Mouse (Mus musculus): ENCODE measurements around the gene Tenm4. TPM values are rescaled to one million over a fixed set of nuclear protein-coding genes. Genes with fewer than 3 reads are reported as not detected.
A peak's percentile ranks its signal among the peaks of the same experiment; 100 is the strongest.

The Tenm4 gene
- polyA plus RNA-seq, 1 experiment from 2014 or later = 42.7 TPM

- WGBS = 33% methylated on average over 5 of the region's 5 CpGs
- H3K4me2 ChIP-seq = no peak overlapping the region
Observed at GRCm38 (mm10) chr7:96555294-96555693, 384.2 kb downstream of the Tenm4 start.

DNA sequence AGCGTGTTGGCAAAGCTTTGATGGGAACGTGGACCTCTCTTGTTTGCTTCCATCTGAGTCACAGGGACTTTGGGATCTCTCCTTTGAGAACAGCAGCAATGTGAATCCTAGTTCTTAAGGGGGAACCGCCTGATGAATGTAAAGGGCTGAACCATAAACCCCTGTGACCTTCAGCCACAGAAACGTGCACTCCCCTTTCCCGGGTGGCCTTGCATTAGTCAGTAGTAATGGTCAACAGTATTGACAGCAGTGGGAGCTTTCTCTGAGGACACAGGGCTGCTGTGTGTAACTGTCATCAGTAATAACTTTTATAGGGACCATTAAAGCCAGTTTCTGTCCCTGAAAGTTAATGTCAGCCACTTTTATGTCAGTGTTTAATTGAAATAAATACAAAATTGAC, 385.7 kb downstream of the Tenm4 start:
- no peaks in the 10 kb centered on the region for H3K9me3 ChIP-seq (replicated peaks)
- no peak overlapping the region for H3K4me3 ChIP-seq (replicated peaks)
- 30% methylated on average over 5 of the region's 5 CpGs for WGBS
- H3K27me3 ChIP-seq = no peaks in the 10 kb centered on the region
- H3K4me1 ChIP-seq = peaks cover 50% of the 10 kb centered on the region
- no peaks in the 10 kb centered on the region for H3K36me3 ChIP-seq
- peak; percentile 41; the same call in 1 of the 2 replicates for ATAC-seq (replicated peaks; ENCODE audit: low FRiP score)
- H3K27ac ChIP-seq = no peak overlapping the region
- no peak overlapping the region for H3K9ac ChIP-seq
- H3K4me2 ChIP-seq = no peak overlapping the region

More at GRCm38 (mm10) chr7:96555294-96555693, 384.2 kb downstream of the Tenm4 start:
- H3K36me3 ChIP-seq = peaks cover 8% of the 10 kb centered on the region; the same call in 1 of the 2 replicates
- H3K9ac ChIP-seq = no peak overlapping the region
- no peaks in the 10 kb centered on the region for H3K27me3 ChIP-seq
- no peaks in the 10 kb centered on the region for H3K9me3 ChIP-seq (replicated peaks)
- peaks cover 47% of the 10 kb centered on the region for H3K4me1 ChIP-seq
- H3K4me3 ChIP-seq (replicated peaks) = no peak overlapping the region
- ATAC-seq (replicated peaks; ENCODE audit: low FRiP score) = no peak
- peak overlapping the region; percentile 10; the same call in 1 of the 2 replicates for H3K27ac ChIP-seq

GRCm38 (mm10) chr7:96562890-96563289, 391.8 kb downstream of the Tenm4 start:
- no peak overlapping the region for H3K4me2 ChIP-seq
- 31% methylated on average over 3 of the region's 3 CpGs for WGBS
- H3K36me3 ChIP-seq = no peaks in the 10 kb centered on the region

GRCm38 (mm10) chr7:96563329-96564065, 392.5 kb downstream of the Tenm4 start:
- peak; percentile 65 for ATAC-seq (replicated peaks; ENCODE audit: low FRiP score)
- H3K27me3 ChIP-seq = peaks cover 7% of the 10 kb centered on the region; the same call in 1 of the 2 replicates
- 38% methylated on average over 3 of the region's 3 CpGs for WGBS
- H3K4me1 ChIP-seq = peaks cover 39% of the 10 kb centered on the region
- H3K4me3 ChIP-seq (replicated peaks) = no peak overlapping the region
- H3K9ac ChIP-seq = no peak overlapping the region
- no peak overlapping the region for H3K4me2 ChIP-seq
- no peaks in the 10 kb centered on the region for H3K36me3 ChIP-seq
- H3K27ac ChIP-seq = no peak overlapping the region
- H3K9me3 ChIP-seq (replicated peaks) = no peaks in the 10 kb centered on the region

More at GRCm38 (mm10) chr7:96562890-96563289, 391.8 kb downstream of the Tenm4 start:
- peak; percentile 49 for ATAC-seq (replicated peaks; ENCODE audit: low FRiP score)
- Histone ChIP-seq H3K4me3 (replicated peaks) (no peak overlapping the region), H3K27me3 (peaks cover 5% of the 10 kb centered on the region; the same call in 1 of the 2 replicates), H3K9me3 (replicated peaks) (no peaks in the 10 kb centered on the region), H3K27ac (no peak overlapping the region), H3K9ac (no peak overlapping the region), H3K4me1 (peaks cover 39% of the 10 kb centered on the region)

GRCm38 (mm10) chr7:96565806-96566205, 394.8 kb downstream of the Tenm4 start:
- Histone ChIP-seq H3K4me1 (peaks cover 39% of the 10 kb centered on the region), H3K36me3 (no peaks in the 10 kb centered on the region), H3K27me3 (peaks cover 7% of the 10 kb centered on the region; the same call in 1 of the 2 replicates), H3K4me2 (no peak overlapping the region), H3K9me3 (replicated peaks) (no peaks in the 10 kb centered on the region), H3K4me3 (replicated peaks) (no peak overlapping the region), H3K27ac (no peak overlapping the region), H3K9ac (no peak overlapping the region)
- no peak for ATAC-seq (replicated peaks; ENCODE audit: low FRiP score)
- WGBS = 36% methylated on average over 4 of the region's 4 CpGs

GRCm38 (mm10) chr7:96566260-96566659, 395.2 kb downstream of the Tenm4 start:
- peaks cover 7% of the 10 kb centered on the region; the same call in 1 of the 2 replicates for H3K27me3 ChIP-seq
- no peaks in the 10 kb centered on the region for H3K9me3 ChIP-seq (replicated peaks)
- H3K4me2 ChIP-seq = no peak overlapping the region
- H3K4me3 ChIP-seq (replicated peaks) = no peak overlapping the region
- 74% methylated on average over 4 of the region's 4 CpGs for WGBS
- no peak overlapping the region for H3K27ac ChIP-seq
- no peak for ATAC-seq (replicated peaks; ENCODE audit: low FRiP score)
- H3K36me3 ChIP-seq = no peaks in the 10 kb centered on the region
- H3K9ac ChIP-seq = no peak overlapping the region
- peaks cover 43% of the 10 kb centered on the region for H3K4me1 ChIP-seq

DNA sequence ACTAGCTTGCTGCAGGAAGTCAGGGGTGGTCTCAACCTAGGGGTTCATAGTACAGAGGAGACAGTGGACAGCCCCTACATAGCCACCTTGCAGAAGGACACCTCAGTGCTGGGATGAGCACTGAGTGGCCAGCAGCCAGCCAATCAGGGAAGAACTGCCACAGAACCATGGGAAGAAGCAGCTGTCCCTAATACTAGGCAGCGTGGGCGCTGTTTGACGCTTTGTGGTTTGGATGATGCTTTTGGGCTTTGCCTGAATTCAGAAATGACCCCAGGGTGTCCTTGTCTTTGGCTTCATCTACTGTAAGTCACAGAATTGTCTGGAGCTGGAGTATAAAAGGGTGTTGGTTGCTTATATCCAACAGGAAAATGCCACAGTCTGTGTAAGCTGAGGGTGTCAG, 397.0 kb downstream of the Tenm4 start:
- H3K27me3 ChIP-seq = peaks cover 7% of the 10 kb centered on the region; the same call in 1 of the 2 replicates
- no peaks in the 10 kb centered on the region for H3K36me3 ChIP-seq
- no peak for ATAC-seq (replicated peaks; ENCODE audit: low FRiP score)
- H3K27ac ChIP-seq = no peak overlapping the region
- H3K4me2 ChIP-seq = no peak overlapping the region
- peaks cover 33% of the 10 kb centered on the region for H3K4me1 ChIP-seq
- no peaks in the 10 kb centered on the region for H3K9me3 ChIP-seq (replicated peaks)
- no peak overlapping the region for H3K9ac ChIP-seq
- 93% methylated on average over 3 of the region's 3 CpGs for WGBS
- H3K4me3 ChIP-seq (replicated peaks) = no peak overlapping the region

GRCm38 (mm10) chr7:96570965-96571364, 399.9 kb downstream of the Tenm4 start:
- Histone ChIP-seq H3K9ac (no peak overlapping the region), H3K4me1 (peaks cover 30% of the 10 kb centered on the region), H3K27me3 (peaks cover 7% of the 10 kb centered on the region; the same call in 1 of the 2 replicates), H3K4me2 (no peak overlapping the region), H3K36me3 (no peaks in the 10 kb centered on the region), H3K27ac (peak overlapping the region; percentile 41; the same call in 1 of the 2 replicates), H3K9me3 (replicated peaks) (no peaks in the 10 kb centered on the region), H3K4me3 (replicated peaks) (no peak overlapping the region)
- ATAC-seq (replicated peaks; ENCODE audit: low FRiP score) = peak; percentile 70

DNA sequence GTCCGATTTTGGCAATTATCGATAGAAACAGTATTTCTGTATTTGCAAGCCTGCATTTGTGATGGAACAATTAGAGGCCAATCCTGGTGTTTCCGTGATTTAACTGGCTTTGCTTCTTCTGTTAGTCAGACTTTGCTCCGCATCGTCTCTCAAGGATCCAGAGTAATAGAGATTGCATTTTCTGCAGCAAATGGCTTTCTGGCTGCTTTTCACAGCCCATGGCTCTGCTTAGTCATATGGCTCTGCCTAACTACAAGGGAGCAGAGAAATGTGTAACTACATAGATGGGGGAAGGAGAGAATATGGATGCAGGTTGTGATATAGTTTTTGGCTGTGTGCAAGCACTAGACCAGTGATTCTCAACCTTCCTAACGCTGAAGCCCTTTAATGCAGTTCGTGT, 401.9 kb downstream of the Tenm4 start:
- no peak for ATAC-seq (replicated peaks; ENCODE audit: low FRiP score)

DNA sequence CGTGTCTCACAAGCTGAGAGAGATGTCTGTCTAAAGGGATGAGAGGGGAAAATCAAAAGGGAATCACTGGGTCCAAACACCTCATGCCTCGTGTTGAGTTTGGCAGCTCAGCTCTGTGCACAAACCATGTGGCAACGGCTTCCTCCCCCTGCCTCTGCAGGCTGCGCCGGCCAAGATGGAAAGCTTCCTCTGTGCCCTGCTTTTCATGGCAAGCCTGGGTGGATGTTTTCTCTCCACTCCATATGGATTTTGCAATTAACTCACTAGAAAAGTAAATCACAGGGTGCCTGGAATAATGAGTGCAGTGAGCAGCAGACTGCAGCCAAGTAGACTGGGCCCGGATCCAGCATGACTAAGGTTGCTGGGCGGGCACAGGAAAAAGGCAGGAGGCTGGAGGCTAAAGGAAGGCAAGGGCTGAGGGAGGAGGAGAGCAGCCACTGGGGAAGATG, 404.2 kb downstream of the Tenm4 start:
- H3K4me2 ChIP-seq = no peak overlapping the region
- no peak; the same call in 1 of the 2 replicates for ATAC-seq (replicated peaks; ENCODE audit: low FRiP score)
- 21% methylated on average over 7 of the region's 7 CpGs for WGBS
- no peak overlapping the region for H3K9ac ChIP-seq
- H3K27ac ChIP-seq = peak overlapping the region; percentile 84
- peaks cover 25% of the 10 kb centered on the region for H3K4me1 ChIP-seq
- H3K9me3 ChIP-seq (replicated peaks) = no peaks in the 10 kb centered on the region
- H3K27me3 ChIP-seq = no peaks in the 10 kb centered on the region
- H3K4me3 ChIP-seq (replicated peaks) = no peak overlapping the region
- H3K36me3 ChIP-seq = no peaks in the 10 kb centered on the region

More for the DNA sequence above, 401.9 kb downstream of the Tenm4 start:
- H3K9ac ChIP-seq = no peak overlapping the region
- H3K4me1 ChIP-seq = peaks cover 25% of the 10 kb centered on the region
- no peaks in the 10 kb centered on the region for H3K9me3 ChIP-seq (replicated peaks)
- WGBS = 89% methylated on average over 7 of the region's 7 CpGs
- no peaks in the 10 kb centered on the region for H3K36me3 ChIP-seq
- H3K27ac ChIP-seq = no peak overlapping the region
- peaks cover under 1% of the 10 kb centered on the region; the same call in 1 of the 2 replicates for H3K27me3 ChIP-seq
- H3K4me3 ChIP-seq (replicated peaks) = no peak overlapping the region
- no peak overlapping the region for H3K4me2 ChIP-seq

DNA sequence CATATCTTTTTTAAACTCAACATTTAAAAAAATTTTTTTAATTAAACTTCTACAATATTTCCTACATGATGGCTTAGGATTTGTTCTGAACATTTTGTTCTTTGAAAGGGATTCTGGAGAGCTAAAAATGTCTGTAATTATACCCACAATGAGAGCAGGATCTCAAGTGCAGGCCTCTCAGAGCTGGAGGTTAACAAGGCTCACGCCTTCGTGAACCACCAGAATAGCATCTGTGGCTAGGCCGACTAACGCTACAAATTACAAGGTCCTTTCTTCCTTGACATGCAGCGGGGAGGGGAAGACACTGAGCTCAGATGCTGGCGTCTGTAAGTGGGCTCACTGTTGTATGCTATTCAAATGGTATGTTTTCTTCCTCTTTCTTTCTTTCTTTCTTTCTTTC, 411.7 kb downstream of the Tenm4 start:
- WGBS = 37% methylated on average over 6 of the region's 6 CpGs
- Histone ChIP-seq H3K27me3 (no peaks in the 10 kb centered on the region), H3K4me1 (peaks cover 16% of the 10 kb centered on the region), H3K4me2 (no peak overlapping the region), H3K4me3 (replicated peaks) (no peak overlapping the region), H3K36me3 (no peaks in the 10 kb centered on the region), H3K9ac (no peak overlapping the region), H3K9me3 (replicated peaks) (no peaks in the 10 kb centered on the region), H3K27ac (no peak overlapping the region)
- ATAC-seq (replicated peaks; ENCODE audit: low FRiP score) = no peak

GRCm38 (mm10) chr7:96587403-96587802, 416.4 kb downstream of the Tenm4 start:
- Histone ChIP-seq H3K27me3 (no peaks in the 10 kb centered on the region), H3K27ac (no peak overlapping the region), H3K9me3 (replicated peaks) (no peaks in the 10 kb centered on the region), H3K9ac (no peak overlapping the region), H3K36me3 (no peaks in the 10 kb centered on the region), H3K4me1 (peaks cover 26% of the 10 kb centered on the region), H3K4me3 (replicated peaks) (no peak overlapping the region), H3K4me2 (no peak overlapping the region)
- no peak for ATAC-seq (replicated peaks; ENCODE audit: low FRiP score)
